ENCODE assay signal across 8 mouse cellular contexts in genomic region chrX:8131393-8131792, GRCm38 (mm10). TPM values are rescaled to one million over a fixed set of nuclear protein-coding genes. Genes with fewer than 3 reads are reported as not detected.
DNase-seq lines count a peak whose midpoint lies in the region; ATAC-seq and TF ChIP-seq lines count a peak whose summit lies in the region.

No protein-coding gene starts in this region.

- no peak overlapping the region for H3K9ac ChIP-seq in forebrain, embryonic 13.5 days
- peak overlapping the region; percentile 53; the same call in 1 of the 2 replicates for H3K9ac ChIP-seq in liver, embryonic 13.5 days

- ATAC-seq in forebrain, embryonic 13.5 days: 0 out of 2 replicates have a peak, but pooled peaks have one; percentile 3
- no peak for ATAC-seq in liver, embryonic 13.5 days (ENCODE audit: low read depth)
- ATAC-seq in CD4-positive, CD25-positive, alpha-beta regulatory T cell, adult 4 months: no peak

- no peaks in the 10 kb centered on the region for H3K36me3 ChIP-seq in C2C12 (ENCODE audit: control insufficient read depth, insufficient read depth)
- H3K36me3 ChIP-seq in forebrain, embryonic 13.5 days (ENCODE audit: poor library complexity, severe bottlenecking): peaks cover 30% of the 10 kb centered on the region
- peaks cover 31% of the 10 kb centered on the region for H3K36me3 ChIP-seq in liver, embryonic 13.5 days

- H3K4me2 ChIP-seq in forebrain, embryonic 13.5 days: peak overlapping the region; percentile 61
- peak overlapping the region; percentile 84 for H3K4me2 ChIP-seq in liver, embryonic 13.5 days

- no peaks in the 10 kb centered on the region for H3K79me3 ChIP-seq in C2C12 (ENCODE audit: low read depth)

- no peak overlapping the region for H3K27ac ChIP-seq in forebrain, embryonic 13.5 days
- H3K27ac ChIP-seq in liver, embryonic 13.5 days: peak overlapping the region; percentile 98

- TF ChIP-seq CTCF in C2C12 (IDR thresholded peaks at IDR 0.05; ENCODE audit: control insufficient read depth, insufficient read depth, insufficient read length): no peak

- DNase-seq in heart, adult 11 months: peak; percentile 90
- DNase-seq in heart, postnatal 14 days: no peak
- DNase-seq in liver, embryonic 13.5 days: no peak
- DNase-seq in natural killer cell, adult 2 months (ENCODE audit: low spot score in 2 of 2): no peak
- DNase-seq in testis, postnatal 10 days (ENCODE audit: low spot score): no peak

- no peaks in the 10 kb centered on the region for H3K9me3 ChIP-seq in forebrain, embryonic 13.5 days (replicated peaks)
- H3K9me3 ChIP-seq in liver, embryonic 13.5 days (replicated peaks): no peaks in the 10 kb centered on the region

- 0 out of 2 replicates have a peak, but pooled peaks cover 3% of the 10 kb centered on the region for H3K4me1 ChIP-seq in forebrain, embryonic 13.5 days
- H3K4me1 ChIP-seq in liver, embryonic 13.5 days (replicated peaks): peaks cover 17% of the 10 kb centered on the region

- intact Hi-C loops in heart, postnatal 14 days (cut with DNase I): no loop called here

- peaks cover 7% of the 10 kb centered on the region for H3K79me2 ChIP-seq in C2C12 (ENCODE audit: control insufficient read depth, insufficient read depth)

- H3K4me3 ChIP-seq in C2C12 (ENCODE audit: insufficient read depth, poor library complexity, severe bottlenecking): peak overlapping the region; percentile 38
- peak overlapping the region; percentile 53 for H3K4me3 ChIP-seq in forebrain, embryonic 13.5 days
- H3K4me3 ChIP-seq in liver, embryonic 13.5 days (replicated peaks): peak overlapping the region; percentile 65

- no peaks in the 10 kb centered on the region for H3K27me3 ChIP-seq in C2C12 (ENCODE audit: control insufficient read depth, insufficient read depth, insufficient read length)
- H3K27me3 ChIP-seq in forebrain, embryonic 13.5 days: no peaks in the 10 kb centered on the region
- H3K27me3 ChIP-seq in liver, embryonic 13.5 days: no peaks in the 10 kb centered on the region

- peak overlapping the region; percentile 5 for H3ac ChIP-seq in C2C12 (ENCODE audit: control insufficient read depth, insufficient read length, low read depth)

- 93% methylated on average over 17 of the region's 17 CpGs for WGBS in forebrain, embryonic 13.5 days
- 83% methylated on average over 17 of the region's 17 CpGs for WGBS in liver, embryonic 13.5 days (ENCODE audit: insufficient replicate concordance)

TF ChIP-seq in C2C12, 6 proteins besides CTCF, POLR2A, EP300 and RAD21:
- no peak for TF ChIP-seq MYOG (IDR thresholded peaks at IDR 0.05; ENCODE audit: control insufficient read depth, extremely low read depth, insufficient read length)
- no peak for TF ChIP-seq USF1 (IDR thresholded peaks at IDR 0.05; ENCODE audit: low read depth)
- no peak for TF ChIP-seq CEBPB (IDR thresholded peaks at IDR 0.05; ENCODE audit: low read depth)
- TF ChIP-seq FOSL1 (IDR thresholded peaks at IDR 0.05; ENCODE audit: insufficient read depth, low read length, poor library complexity, severe bottlenecking): no peak
- no peak for TF ChIP-seq MAX (IDR thresholded peaks at IDR 0.05)

RNA-seq across cellular contexts. Expression of gene Wdr13, which starts 1.3 kb away (rescaled TPM):
- total RNA-seq in heart, postnatal 14 days (2021): 10 to 100 TPM; 67.7 to 71.3 TPM
- 11.1 TPM for polyA plus RNA-seq in C2C12 (2012; fragmentation: generic; extraction: Trizol)
- 36.2 and 43.6 TPM in 2 replicates for polyA plus RNA-seq in forebrain, embryonic 13.5 days (2015; fragmentation: Nextera tagmentation; extraction: Ambion mirVana)
- 6.8 and 7.1 TPM in 2 replicates for polyA plus RNA-seq in liver, embryonic 13.5 days (2015; fragmentation: Nextera tagmentation; extraction: Ambion mirVana)
- 10 to 100 TPM; 19.1 to 33.8 TPM for polyA plus RNA-seq in CD4-positive, CD25-positive, alpha-beta regulatory T cell, adult 4 months (2017; shearing (Covaris generic))

RNA-seq across cellular contexts. Expression of gene Rbm3, which starts 14.3 kb away (rescaled TPM):
- 100 to 1,000 TPM; 158 to 181 TPM for total RNA-seq in heart, postnatal 14 days (2021)
- 537 TPM for polyA plus RNA-seq in C2C12 (2012; fragmentation: generic; extraction: Trizol)
- 483 and 515 TPM in 2 replicates for polyA plus RNA-seq in forebrain, embryonic 13.5 days (2015; fragmentation: Nextera tagmentation; extraction: Ambion mirVana)
- 328 and 361 TPM in 2 replicates for polyA plus RNA-seq in liver, embryonic 13.5 days (2015; fragmentation: Nextera tagmentation; extraction: Ambion mirVana)
- polyA plus RNA-seq in CD4-positive, CD25-positive, alpha-beta regulatory T cell, adult 4 months (2017; shearing (Covaris generic)): 100 to 1,000 TPM; 519 to 666 TPM

RNA-seq across cellular contexts. Expression of gene Was, which starts 41.1 kb away (rescaled TPM):
- total RNA-seq in heart, postnatal 14 days (2021): 1 to 10 TPM; 2.7 to 4.0 TPM
- 0.74 TPM for polyA plus RNA-seq in C2C12 (2012; fragmentation: generic; extraction: Trizol)
- polyA plus RNA-seq in forebrain, embryonic 13.5 days (2015; fragmentation: Nextera tagmentation; extraction: Ambion mirVana): 0.10 TPM in 1 of 2 replicates, not detected in the other
- 2.4 and 3.4 TPM in 2 replicates for polyA plus RNA-seq in liver, embryonic 13.5 days (2015; fragmentation: Nextera tagmentation; extraction: Ambion mirVana)
- polyA plus RNA-seq in CD4-positive, CD25-positive, alpha-beta regulatory T cell, adult 4 months (2017; shearing (Covaris generic)): 10 to 100 TPM; 13.9 to 22.0 TPM

RNA-seq across cellular contexts. Expression of gene Tbc1d25, which starts 44.6 kb away (rescaled TPM):
- 1 to 10 TPM; 4.1 to 4.2 TPM for total RNA-seq in heart, postnatal 14 days (2021)
- 9.9 TPM for polyA plus RNA-seq in C2C12 (2012; fragmentation: generic; extraction: Trizol)
- 14.2 and 15.7 TPM in 2 replicates for polyA plus RNA-seq in forebrain, embryonic 13.5 days (2015; fragmentation: Nextera tagmentation; extraction: Ambion mirVana)
- polyA plus RNA-seq in liver, embryonic 13.5 days (2015; fragmentation: Nextera tagmentation; extraction: Ambion mirVana): 4.9 and 5.0 TPM in 2 replicates
- polyA plus RNA-seq in CD4-positive, CD25-positive, alpha-beta regulatory T cell, adult 4 months (2017; shearing (Covaris generic)): 1 to 10 TPM; 3.2 to 4.2 TPM

RNA-seq across cellular contexts. Expression of gene Suv39h1, which starts 56.8 kb away (rescaled TPM):
- 1 to 10 TPM; 6.0 to 6.7 TPM for total RNA-seq in heart, postnatal 14 days (2021)
- 106 TPM for polyA plus RNA-seq in C2C12 (2012; fragmentation: generic; extraction: Trizol)
- polyA plus RNA-seq in forebrain, embryonic 13.5 days (2015; fragmentation: Nextera tagmentation; extraction: Ambion mirVana): 62.3 and 72.1 TPM in 2 replicates
- polyA plus RNA-seq in liver, embryonic 13.5 days (2015; fragmentation: Nextera tagmentation; extraction: Ambion mirVana): 40.2 and 47.3 TPM in 2 replicates
- 10 to 100 TPM; 16.0 to 31.0 TPM for polyA plus RNA-seq in CD4-positive, CD25-positive, alpha-beta regulatory T cell, adult 4 months (2017; shearing (Covaris generic))
